Mouse (Mus musculus): ENCODE measurements around the gene Elmod3.

DNA sequence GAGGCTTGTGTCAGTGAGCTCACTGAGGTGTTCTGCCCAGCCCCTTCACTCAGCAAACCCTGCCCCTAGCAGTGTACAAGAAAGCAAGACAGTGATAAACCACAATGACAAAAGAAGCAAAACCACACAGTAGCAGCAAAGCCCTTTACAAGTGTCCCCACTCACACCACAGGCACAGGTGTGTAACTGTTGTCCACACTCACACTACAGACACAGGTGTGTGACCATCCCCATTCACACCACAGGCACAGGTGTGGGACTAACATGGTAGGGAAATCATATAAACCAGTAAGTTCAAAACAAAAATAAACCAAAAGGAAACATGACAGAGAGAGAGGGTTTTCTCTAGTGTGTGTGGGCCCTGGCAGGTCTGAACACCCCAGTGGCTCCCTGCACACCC is 9.9 kb downstream of the Elmod3 start:
- no peak for TF ChIP-seq CTCF (IDR thresholded peaks at IDR 0.05; ENCODE audit: control insufficient read depth, insufficient read depth, insufficient read length)
- TF ChIP-seq USF1 (IDR thresholded peaks at IDR 0.05; ENCODE audit: low read depth), result no peak
- TF ChIP-seq MAX (IDR thresholded peaks at IDR 0.05), result no peak
- TF ChIP-seq CEBPB (IDR thresholded peaks at IDR 0.05; ENCODE audit: low read depth), result no peak
- TF ChIP-seq FOSL1 (IDR thresholded peaks at IDR 0.05; ENCODE audit: insufficient read depth, low read length, poor library complexity, severe bottlenecking), result no peak
- no peak for TF ChIP-seq MYOG (IDR thresholded peaks at IDR 0.05; ENCODE audit: control insufficient read depth, extremely low read depth, insufficient read length)
- TF ChIP-seq MYOD1 (IDR thresholded peaks at IDR 0.05; ENCODE audit: control insufficient read depth, insufficient read length, low read depth), result no peak

All from C2C12 (cell line).